10 mouse cellular contexts compared by ENCODE assay signal in the genomic region with DNA sequence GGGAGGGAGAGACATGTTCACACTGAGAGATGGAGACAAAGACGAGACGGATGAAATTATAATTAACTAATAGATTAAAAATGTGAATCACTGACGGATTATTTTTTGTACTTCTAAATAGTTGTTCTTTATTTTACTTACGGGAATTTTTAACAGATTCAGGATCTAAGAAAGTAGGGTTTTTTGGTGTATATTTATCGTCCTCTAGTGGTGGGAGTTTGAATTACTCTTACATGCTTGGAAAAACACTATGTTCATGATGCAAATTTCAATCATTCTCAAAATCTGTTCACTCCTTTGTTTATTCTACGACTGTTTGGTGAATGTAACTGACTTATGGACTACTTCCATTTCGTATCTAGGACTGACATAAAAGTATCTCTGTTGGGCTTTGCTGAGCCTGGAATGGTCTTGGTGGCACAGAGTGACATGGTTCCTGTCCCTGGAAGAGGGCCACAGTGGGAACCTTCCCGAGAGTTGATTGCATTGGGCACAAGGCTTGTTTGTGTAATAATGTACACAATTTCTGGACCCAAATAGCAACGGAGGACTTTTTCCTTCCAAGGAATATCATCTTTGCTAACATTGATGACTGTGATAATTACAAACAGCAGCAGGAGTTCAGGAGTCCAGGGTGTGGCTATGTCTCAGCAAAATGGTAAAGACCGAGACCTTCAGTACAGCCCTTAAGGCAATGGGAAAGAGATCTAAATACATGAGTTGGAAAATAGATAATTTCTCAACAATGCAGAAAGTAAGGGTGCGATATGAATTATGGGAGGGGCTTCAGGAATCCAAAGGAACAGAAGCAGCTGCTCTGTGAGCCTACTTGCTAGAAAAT.
DNase-seq lines count a peak whose midpoint lies in the region; ATAC-seq and TF ChIP-seq lines count a peak whose summit lies in the region.
"Had no signal": no experiment of that assay in that cellular context is flagged by ENCODE, and none has a peak within 500 bp of the region (broad histone marks: within the 10 kb centered on the region; RNA-seq: fewer than 3 reads in every experiment).

No protein-coding gene starts in this region.

- ATAC-seq in neural tube, embryonic 14.5 days (ENCODE audit: low read depth) = peak; percentile 45
- ATAC-seq in hematopoietic stem cell, adult 5-6 weeks (replicated peaks in 1 of 2; ENCODE audit: insufficient read depth in 1 of 2, low FRiP score in 2 of 2, low TSS enrichment in 1 of 2, low read depth in 1 of 2, poor library complexity in 2 of 2, severe bottlenecking in 2 of 2) = peak; percentile 42 to 46; a peak in 1 of 4 replicates
- ATAC-seq in activated CD4-positive, CD25-positive, alpha-beta regulatory T cell, adult 4 months = no peak

- no peak overlapping the region for H3K9ac ChIP-seq in neural tube, embryonic 14.5 days (replicated peaks; ENCODE audit: low read depth, low read length)
- H3K9ac ChIP-seq: limb, embryonic 12.5 days; stomach, embryonic 15.5 days had no signal

- DNase-seq in gastrocnemius, adult 2 months = no peak
- DNase-seq in gastrocnemius, postnatal 14 days = no peak
- no peak for DNase-seq in neural tube, embryonic 10.5 days (ENCODE audit: extremely low spot score, low spot score)
- DNase-seq in right cerebral cortex, postnatal 36 days (ENCODE audit: low spot score in 2 of 2) = no peak
- DNase-seq in adrenal gland, adult 2 months = no peak

- intact Hi-C loops in gastrocnemius, adult 2 months (cut with DNase I) = no loop called here
- intact Hi-C loops in gastrocnemius, postnatal 14 days (cut with DNase I; ENCODE audit: low total_unique reads) = no loop called here

- H3K27me3 ChIP-seq in neural tube, embryonic 14.5 days (ENCODE audit: control insufficient read depth, insufficient read depth, low read length) = no peaks in the 10 kb centered on the region
- H3K27me3 ChIP-seq: limb, embryonic 12.5 days; stomach, embryonic 15.5 days had no signal

- no peaks in the 10 kb centered on the region for H3K4me1 ChIP-seq in neural tube, embryonic 14.5 days (ENCODE audit: control insufficient read depth, insufficient read depth, low read length)
- H3K4me1 ChIP-seq: stomach, embryonic 15.5 days had no signal

- peak; percentile 92 for TF ChIP-seq CTCF in gastrocnemius, adult 2 months (IDR thresholded peaks at IDR 0.05)

- no peaks in the 10 kb centered on the region for H3K9me3 ChIP-seq in neural tube, embryonic 14.5 days (ENCODE audit: control insufficient read depth, low read length)
- H3K9me3 ChIP-seq: limb, embryonic 12.5 days; stomach, embryonic 15.5 days had no signal

- no peaks in the 10 kb centered on the region for H3K36me3 ChIP-seq in neural tube, embryonic 14.5 days (ENCODE audit: control insufficient read depth, insufficient read depth, low read length)
- H3K36me3 ChIP-seq: limb, embryonic 12.5 days; stomach, embryonic 15.5 days had no signal

- no peak overlapping the region for H3K4me3 ChIP-seq in gastrocnemius, adult 2 months
- H3K4me3 ChIP-seq in neural tube, embryonic 14.5 days (ENCODE audit: low read depth, low read length) = no peak overlapping the region
- H3K4me3 ChIP-seq: limb, embryonic 12.5 days; stomach, embryonic 15.5 days had no signal

- no peak overlapping the region for H3K4me2 ChIP-seq in neural tube, embryonic 14.5 days (ENCODE audit: low read depth, low read length)
- H3K4me2 ChIP-seq: limb, embryonic 12.5 days; stomach, embryonic 15.5 days had no signal

- no peak overlapping the region for H3K27ac ChIP-seq in gastrocnemius, adult 2 months
- H3K27ac ChIP-seq in neural tube, embryonic 14.5 days (ENCODE audit: low read depth, low read length) = no peak overlapping the region
- H3K27ac ChIP-seq: limb, embryonic 12.5 days; stomach, embryonic 15.5 days had no signal

- WGBS in neural tube, embryonic 14.5 days = 46% methylated on average over 11 of the region's 11 CpGs
